Mouse (Mus musculus) MEL-GATA-1-ER (cell line): Measurements from ENCODE around the gene Cnot6.

Experiments
- DNase-seq: peaks from one replicate; pipeline ENCODE4 v3.0.0-alpha.2; 2012; ENCODE audit warnings: low read depth; ENCODE audit errors: extremely low read depth

Cnot6 gene

DNA sequence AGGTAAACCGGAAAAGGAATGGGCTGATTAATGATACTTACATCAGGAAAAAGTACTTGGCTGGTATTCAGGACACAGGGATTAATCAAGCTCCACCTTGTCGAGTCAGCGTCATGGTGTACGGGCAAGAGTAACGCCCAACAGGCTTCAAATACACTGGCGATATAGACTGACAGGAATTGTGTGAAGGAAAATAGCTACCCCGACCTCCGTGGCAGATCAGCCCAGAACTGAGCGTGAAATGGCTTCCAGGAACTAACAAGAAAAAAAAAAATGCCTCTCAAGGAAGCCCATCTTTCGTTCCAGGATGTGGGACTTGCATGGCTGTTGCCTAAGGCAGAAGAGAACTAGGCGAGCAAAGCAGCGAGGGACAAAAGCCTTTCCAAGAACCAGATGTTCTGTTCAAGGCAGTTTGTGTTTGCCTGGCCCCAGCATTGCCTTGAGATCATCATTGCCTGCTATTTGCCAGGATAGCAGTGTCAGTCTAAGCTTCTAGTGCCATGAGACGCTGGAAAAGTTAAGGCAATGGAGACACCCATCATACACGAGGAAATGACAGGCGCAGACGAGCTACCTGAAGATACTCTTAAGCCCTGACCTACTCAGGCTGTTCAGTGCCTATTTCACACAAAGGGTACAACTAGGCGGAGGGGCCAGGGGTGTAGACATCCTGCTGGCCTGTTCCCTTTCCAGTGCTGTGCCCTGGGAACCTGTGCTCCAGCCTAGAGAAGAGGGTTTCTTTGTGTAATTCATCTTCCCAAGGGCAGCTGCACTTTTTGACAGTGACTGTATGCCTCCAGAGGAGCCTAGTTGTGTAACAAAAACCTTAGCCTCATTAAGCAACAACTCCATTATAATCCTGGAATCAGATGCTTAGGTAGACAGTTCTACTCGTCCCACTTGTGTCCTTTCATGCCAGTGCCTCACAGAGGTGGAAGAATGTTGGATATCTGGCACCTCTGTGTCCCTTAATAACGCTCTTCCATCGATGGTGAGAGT is 1.1 kb upstream of the Cnot6 start:
- peak; percentile 37 for DNase-seq

DNA sequence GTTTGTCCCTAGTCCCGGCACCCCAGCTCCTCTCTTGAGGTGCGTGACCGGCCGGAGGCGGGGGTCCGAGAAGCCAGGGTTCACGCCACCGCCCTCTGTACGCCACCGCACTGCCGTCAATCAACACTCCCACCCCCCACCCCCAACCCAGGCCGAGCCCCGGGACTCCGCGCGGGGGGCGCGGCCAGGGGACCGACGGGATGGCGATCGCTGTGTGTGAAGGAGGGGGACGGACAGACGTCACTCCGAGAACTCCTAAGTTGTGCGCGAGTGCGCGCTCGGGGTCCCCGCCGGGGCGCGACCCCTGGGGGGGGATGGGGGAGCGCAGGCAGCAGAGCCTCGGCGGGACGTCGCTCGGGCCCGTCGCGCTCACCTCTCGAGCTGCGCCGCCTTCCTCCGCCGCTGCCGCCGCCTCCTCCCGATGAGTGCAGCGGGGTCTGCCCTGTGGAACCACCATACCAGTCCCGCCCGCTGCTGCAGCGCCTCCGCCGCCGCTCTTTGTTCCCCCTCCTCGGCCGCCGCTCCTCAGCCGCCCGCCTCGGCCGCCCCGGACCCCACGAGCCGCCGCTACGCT is 455 bp downstream of the Cnot6 start:
- DNase-seq: no peak

DNA sequence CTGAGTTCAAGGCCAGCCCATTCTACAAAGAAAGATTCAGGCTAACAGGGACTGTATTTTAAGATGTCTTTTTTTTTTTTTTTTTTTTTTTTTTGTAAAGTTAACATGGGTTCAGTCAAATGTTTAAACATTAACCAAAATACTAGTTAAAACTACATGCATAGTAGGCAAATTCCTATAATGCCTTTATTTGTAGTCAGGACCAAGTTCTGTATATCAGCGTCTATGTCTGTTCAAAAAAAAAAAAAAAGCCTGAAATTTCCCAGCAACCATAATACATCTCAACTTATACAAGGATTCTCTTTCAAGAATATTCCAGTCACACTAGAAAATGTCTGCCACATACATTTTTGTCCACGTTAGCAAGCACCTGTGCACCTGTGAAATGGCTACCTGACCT is 1.9 kb downstream of the Cnot6 start:
- DNase-seq: no peak

DNA sequence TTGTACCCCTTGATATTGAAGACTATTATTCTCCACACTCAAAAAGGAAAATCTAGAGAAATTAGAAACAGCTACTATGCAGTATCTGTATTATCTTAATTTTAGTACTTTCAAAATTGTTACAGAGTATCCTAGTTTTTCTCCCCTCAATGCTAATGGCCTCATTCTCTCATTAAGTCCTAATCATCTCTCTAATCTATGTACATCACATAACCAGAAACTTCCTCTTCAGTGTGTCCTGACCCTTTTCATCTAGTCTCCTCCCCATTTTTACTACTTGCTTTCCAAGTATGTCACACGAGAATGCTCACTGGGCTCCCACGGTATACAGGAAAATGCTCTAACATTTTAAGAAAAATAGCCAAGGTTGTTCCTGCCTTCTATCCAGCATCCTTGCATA is 4.7 kb downstream of the Cnot6 start:
- DNase-seq: peak; percentile 19

DNA sequence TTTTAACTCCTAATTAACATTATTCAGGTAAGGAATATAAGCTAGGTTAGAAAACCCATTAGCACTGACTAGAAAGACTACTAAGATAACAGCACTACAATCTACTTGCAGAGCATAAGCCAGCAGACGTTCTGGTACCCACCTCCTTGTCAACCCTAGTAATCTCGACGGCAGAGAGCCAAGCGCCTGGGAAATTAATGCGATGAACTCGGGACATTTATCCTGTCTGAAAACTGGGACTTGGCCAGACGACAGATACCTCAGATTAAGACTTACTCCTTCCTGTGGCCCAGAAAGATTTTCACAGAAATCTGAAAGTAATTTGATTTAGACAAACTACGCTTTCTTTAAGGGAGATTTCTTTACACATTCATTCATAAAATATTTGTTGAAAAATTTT is 7.7 kb downstream of the Cnot6 start:
- no peak for DNase-seq

DNA sequence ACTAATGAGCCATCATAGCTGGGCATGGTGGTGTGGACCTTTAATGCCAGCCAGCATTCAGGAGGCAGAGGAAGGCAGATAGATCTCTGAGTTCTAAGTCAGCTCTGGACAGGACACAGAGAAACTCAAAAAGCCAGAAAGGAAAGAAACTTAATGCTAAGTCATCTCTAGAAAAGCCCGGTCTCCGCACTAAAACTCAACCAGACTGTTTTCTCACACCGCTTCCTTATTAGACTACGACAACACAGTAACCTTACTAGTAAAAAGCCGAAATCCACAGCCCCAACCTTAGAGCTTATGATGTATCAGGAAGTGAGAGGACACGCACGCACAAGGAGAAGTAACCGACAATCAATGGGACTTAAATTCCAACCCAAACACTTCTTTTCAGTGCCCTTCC is 10.5 kb downstream of the Cnot6 start:
- no peak for DNase-seq

DNA sequence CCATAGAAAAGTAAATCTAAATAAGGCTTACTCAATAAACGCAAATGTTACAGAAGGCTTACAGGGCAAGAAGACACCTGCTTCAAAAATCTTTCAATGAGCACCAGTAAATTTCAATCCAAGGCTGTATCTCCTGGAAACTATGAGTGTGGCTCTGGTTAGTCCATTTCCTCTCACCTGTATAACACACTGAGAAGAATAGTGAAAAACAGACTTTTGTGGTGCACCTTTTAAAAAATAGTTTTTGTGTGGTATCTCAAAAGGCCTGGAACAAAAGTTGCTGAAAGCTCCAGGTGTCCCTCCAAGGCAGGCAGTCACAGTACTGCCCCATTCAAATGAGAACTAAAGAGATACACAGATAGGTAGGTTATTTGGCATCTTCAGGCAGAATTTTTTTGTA is 13.4 kb downstream of the Cnot6 start:
- no peak for DNase-seq

DNA sequence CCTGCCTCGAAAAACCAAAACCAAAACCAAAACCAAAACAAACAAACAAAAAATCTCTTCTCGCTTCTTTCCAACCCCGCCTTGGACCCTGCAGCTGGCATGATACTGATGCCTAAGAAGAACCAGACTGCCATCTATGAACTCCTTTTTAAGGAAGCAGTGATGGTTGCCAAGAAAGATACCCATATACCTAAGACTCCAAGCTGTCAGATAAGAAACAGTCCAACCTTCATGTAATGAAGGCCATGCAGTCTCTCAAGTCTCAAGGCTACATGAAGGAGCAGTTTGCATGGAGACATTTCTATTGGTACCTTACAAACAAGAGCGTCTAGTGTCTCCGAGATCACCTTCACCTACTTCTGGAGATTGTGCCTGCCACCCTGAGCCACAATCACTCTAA is 14.7 kb downstream of the Cnot6 start:
- no peak for DNase-seq

DNA sequence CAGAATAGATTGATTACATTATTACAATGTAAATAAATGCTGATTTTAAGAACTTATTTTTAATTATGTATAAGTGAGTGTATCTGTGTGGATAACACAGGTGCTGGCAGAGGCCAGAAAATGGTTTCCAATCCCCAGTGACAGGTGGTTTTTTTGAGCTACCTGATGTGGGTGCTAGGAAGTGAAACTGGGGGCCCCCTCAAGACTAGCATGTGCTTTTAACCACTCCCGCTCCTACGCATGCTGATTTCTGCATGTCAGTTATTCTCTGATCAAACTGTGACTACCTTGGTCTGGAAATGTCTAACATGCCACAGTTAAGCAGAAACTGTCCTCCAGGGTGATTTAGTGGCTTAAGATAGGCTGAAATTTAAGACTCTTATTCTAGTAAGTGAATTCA is 16.1 kb downstream of the Cnot6 start:
- DNase-seq: no peak

DNA sequence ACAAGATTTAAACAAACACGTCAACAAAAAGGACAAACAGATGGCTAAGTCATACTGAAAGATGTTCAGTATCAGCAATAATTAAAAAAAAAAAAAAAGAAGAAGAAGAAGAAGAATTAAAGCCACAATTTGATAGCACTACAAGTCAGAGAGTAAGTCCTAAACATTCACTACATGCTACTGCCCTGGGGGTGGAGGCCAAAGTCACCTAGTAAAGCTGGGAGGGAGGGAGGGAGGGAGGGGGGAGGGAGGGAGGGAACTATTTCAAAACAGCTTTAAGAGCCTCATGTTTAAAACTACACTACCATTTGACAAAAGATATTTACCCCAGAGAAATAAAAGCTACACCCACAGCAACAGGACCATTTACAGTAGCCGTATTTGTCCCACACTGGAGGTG is 16.8 kb downstream of the Cnot6 start:
- no peak for DNase-seq

DNA sequence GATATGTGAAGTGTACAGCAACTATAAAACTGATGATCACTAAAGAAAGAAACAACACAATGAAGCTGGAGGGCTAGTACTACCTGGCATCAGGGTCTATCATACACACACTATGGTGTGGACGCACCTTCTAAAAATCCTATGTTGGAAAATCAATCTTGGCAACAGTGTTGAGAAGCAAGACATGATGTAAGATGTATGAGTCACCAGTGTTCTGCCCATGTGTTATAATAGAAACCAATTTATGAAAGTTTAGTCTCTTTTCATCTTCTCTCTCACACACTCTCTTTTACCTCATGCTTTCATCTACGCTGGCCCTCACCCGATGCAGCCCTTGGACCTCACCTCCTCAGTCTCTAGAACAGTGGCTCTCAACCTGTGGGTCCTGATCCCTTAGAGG is 17.5 kb downstream of the Cnot6 start:
- no peak for DNase-seq

DNA sequence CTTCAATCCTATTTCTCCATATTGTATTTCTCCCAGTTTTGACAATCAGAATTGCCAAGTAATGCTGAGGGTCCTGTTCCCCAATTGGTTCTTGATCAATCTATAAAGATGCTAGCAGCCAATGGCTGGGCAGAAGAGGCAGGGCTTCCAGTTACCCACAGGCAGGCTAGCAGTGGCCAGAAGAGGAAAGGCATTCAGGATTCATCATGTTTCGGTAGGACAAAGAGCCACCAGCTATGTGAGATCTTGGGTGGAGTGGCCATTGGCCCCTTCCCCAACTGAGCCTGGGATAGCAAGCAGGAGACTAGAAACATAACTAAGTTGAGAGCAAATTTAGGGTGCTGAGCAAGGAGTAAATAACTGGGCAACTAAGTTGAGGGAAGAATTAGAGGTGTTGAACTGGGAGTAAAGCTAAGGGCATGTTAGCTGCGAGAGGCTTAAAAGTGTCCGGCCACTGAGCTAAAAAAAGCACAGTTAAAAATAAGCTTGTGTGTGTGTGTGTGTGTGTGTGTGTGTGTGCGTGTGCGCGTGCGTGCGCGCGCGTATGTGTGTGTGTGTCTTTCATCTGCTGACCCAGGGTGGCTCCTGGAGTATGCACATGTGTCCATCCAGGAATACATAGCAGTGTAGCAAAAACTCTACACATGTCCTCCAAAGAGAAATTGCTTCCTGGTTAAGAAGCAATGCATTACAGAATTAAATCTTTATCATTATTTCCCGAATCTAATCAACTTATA is 28.1 kb downstream of the Cnot6 start:
- DNase-seq: no peak

DNA sequence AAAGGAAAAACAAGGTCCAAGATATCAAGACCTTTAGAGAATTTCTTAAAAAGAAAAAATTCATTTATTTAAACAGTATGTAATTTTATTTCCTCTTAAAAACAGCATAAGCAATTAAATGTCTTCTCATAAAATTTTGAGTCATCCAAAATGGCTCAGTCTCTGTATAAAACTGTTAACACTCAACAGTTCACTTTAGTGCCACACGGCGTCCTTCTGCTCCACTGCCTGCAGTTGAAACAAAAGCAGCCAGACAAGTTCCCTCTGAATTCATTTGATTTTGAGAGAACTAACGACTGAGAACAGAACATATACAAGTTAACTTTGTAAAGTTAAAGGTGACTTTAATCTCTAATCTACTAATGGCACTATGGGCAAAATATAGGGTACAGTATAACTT is 39.1 kb downstream of the Cnot6 start:
- no peak for DNase-seq

DNA sequence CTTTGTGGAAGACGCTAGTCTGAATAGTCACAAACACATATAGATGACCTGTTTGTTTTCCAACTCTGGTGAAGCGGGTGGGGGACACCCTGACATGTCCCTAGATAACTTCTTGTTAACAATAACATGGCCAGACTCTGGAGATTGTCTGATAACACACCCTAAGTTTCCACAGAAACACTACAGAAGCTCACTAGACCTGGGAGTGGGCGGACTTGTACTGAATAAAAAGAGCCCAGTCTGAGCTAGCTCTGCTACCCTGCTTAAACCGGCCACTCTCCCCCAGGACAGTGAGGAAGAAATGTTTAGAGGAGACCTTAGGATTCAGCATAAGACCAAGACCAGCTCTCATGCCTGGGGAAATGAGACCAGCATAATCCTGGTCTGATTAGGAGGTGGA is 47.1 kb downstream of the Cnot6 start:
- DNase-seq: no peak

DNA sequence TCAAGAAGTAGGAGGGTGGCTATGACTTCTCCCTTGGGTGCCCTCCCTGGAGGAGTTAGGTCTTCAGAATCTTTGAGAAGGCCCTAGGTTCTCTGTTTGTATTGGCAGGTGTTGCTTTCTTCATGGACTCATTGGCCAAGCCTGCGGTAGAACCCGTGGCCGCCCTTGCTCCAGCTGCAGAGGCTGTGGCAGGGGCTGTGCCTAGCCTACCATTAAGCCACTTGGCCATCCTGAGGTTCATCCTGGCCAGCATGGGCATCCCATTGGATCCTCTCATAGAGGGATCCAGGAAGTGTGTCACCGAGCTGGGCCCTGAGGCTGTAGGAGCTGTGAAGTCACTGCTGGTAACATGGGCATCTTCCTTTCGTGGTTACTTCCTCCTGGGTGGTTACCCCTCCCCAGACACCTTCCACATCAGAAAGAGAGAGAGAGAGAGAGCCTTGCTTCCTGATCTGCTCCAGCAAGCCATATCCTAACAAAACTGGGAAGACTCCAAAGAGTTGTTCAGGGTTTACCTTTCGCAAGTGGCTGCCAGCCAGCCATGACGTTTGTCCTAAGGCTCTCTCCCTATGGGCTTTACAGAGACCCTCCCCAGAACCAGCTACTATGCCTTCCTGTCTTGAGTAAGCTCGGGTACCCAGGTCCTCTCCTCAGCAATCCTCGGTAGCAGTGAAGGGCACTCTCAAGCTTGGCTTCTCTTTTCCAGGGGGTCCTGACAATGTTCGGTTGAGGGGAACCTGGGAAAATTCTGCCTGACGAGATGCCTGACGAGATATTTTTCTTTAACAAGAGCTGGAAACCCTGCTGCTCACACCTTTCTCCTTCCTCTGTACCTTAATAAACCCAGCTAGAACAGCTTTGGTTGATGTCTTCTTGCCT is 48.0 kb downstream of the Cnot6 start:
- DNase-seq: no peak

DNA sequence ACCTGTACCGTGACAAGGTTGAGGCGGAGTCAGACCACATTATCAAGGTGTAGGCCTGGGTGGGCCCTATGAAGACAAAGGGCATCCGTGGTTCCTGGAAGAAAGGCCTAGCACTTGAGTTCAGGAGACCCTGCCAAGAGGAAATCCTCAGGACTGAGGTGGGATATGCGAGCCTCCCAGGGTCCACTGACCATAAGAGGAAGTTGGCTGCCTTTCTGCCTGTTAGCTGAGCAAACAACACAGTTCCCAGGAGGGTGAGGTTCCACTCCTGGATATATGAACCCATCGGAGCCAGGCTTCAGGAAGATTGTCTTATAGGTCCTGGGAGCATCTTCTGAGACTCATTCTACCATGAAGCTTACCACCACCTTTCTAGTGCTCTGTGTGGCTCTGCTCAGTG is 49.2 kb downstream of the Cnot6 start, which contains the start of gene Scgb3a1:
TSS of gene Scgb3a1 (plus strand) at position 301 of the 400 bp plus-strand sequence.
- no peak for DNase-seq

DNA sequence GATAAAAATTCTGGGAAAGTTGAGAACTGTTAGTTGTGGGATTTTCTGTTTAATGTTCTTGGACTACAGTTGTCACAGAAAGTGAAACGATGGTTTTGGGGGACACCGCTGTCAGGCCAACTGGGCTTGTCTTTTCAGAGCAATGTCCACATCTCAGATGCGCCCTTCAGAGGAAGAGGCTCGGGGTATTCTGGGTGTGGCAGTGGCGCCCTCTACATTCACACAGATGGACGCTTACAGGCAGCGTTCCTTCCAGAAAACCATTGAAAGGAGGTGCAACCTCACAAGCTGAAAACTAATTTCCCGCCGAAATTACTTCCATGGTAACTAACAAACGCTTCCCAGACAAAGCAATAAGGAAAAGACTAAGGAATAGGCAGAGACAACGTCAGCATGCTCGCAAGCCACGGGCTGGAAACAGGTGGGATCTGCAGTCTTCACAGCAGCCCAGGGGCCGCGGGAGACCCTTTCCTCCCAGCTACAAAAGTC is 50.2 kb downstream of the Cnot6 start:
- no peak for DNase-seq

DNA sequence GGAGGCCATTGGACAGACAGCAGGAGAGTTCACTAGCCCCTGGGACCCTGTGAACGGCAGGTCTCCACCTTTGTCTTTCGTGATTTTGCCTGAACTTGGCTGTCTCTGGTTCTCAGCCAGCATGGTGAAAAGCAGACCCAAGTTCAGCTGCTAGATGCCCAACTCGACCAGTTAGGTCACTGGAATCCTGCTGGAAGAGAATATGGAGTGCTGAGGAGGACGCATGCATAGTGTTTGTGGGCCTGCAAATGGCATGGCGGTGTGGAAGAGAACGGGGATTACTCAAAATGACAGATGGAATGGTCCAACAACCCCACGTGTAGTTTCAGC is 53.1 kb downstream of the Cnot6 start:
- no peak for DNase-seq

DNA sequence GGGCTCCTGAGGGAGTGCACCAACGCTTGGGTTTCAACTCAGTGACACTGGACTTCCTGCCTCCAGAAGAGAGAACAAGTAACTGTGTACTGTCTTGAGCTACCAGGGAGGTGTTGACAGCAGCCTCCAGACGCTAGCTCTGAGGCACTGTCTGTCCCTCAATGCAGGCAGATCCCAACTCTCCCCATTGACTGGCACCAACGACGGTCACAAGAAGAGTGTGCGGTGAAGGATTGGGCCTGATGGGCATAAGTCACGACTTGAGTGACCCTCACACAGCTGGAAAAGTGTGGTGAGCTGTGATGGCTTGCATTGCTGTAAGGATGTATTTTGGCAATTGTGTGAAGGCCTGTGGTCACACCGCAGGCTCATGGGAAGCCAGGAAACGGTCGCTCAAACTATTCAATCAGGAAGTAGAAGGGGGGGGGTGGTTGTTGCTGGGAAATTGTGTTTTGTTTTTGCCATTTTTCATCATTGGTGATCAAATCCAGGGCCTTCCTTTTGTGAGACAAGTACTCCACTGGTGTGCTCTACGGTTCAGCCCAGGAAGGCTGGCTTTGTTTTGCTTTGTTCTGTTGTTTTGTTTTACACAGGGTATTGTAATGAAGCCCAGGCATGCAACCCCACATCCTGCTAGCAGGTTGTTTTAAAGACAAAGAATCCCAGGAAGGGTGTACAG is 53.6 kb downstream of the Cnot6 start:
- DNase-seq: no peak

DNA sequence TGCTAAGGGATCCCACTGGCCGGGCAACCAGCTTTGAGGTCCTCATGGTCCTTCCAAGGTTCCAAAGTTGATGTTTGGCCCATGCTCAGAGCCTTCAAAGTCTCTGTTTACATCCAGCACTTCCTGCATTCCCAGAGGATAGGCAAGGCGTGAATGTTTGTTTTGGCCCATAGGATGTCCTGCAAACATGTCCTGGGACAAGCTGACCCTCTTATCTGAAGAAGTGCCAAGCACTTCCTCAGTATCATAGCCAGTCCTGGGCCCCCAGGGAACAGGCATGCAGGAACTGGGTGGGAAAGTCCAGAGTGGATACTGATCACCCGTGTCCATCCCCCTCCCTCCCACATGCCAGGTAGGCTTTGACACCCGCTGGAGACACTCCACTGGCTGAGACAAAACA is 54.5 kb downstream of the Cnot6 start:
- DNase-seq: no peak

DNA sequence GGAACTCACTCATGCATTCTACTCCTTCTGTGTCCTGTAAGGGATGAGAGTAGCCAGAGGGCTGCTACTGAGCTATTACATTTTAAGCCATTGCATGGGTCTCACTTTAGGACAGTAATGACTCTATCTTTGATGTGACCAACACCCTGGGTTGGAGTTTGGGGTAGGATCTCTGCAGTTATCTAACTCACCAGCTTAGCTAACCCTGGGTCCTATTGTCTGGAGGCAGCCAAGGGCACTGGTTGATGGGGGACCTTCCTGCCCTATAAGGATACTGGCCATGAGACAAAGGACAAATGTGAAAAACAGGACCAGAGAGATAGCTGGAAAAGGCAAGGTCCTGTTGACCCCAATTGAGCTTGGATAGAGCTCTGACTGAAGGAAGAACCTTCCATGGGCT is 57.0 kb downstream of the Cnot6 start:
- DNase-seq: no peak
